Mouse (Mus musculus): ENCODE data around the gene Olfr1080. TPM values are rescaled to one million over a fixed set of nuclear protein-coding genes. Genes with fewer than 3 reads are reported as not detected.
"Not testable (repeated sequence)": the region's sequence is repeated elsewhere in the genome, so short reads cannot be mapped to it uniquely, and the experiment has no call there.

The Olfr1080 gene
- polyA plus RNA-seq (2014; fragmentation: Nextera tagmentation; extraction: Ambion mirVana), result not detected in 2 replicates

DNA sequence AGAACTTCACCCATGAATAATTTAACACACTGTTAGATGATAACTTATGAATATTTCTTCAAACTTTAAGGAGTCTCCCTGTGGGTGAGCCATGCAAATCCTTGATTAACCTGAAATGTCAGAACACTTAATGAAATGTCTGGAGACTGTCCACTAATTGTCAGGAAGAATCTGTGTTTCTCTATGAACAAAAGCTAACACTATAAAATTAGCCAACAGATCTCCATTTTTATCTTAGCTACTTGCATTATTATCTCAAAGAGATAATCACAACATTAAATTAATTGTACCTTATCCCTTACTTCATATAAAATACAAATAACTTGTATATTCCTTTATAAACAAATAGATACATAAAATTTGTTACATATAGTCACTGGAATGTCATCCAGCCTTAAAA is at the start of gene Olfr1080:
Olfr1080 (minus strand) TSS at position 101 of the 400 bp plus-strand sequence.
- not testable (repeated sequence) for H3K4me3 ChIP-seq (ENCODE audit: low read depth, low read length); H3K9ac ChIP-seq (ENCODE audit: low read length); H3K36me3 ChIP-seq (ENCODE audit: control insufficient read depth, insufficient read depth, low read length); H3K27me3 ChIP-seq (ENCODE audit: control insufficient read depth, insufficient read depth, low read length); ATAC-seq (ENCODE audit: insufficient read depth, low FRiP score, low TSS enrichment); H3K4me2 ChIP-seq (ENCODE audit: low read depth); H3K4me1 ChIP-seq (ENCODE audit: control insufficient read depth, insufficient read depth, low read length); DNase-seq (ENCODE audit: low spot score); H3K9me3 ChIP-seq (ENCODE audit: control insufficient read depth, low read length); H3K27ac ChIP-seq (ENCODE audit: low read depth, low read length)

DNA sequence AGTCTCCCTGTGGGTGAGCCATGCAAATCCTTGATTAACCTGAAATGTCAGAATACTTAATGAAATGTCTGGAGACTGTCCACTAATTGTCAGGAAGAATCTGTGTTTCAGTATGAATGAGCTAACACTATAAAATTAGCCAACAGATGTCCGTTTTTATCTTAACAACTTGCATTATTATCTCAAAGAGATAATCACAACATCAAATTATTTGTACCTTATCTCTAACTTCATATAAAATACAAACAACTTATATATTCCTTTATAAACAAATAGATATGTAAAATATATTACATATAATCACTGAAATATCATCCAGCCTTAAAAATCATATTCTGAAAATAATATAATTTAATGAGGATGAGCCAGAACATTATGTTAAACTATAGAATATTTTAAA is 40.8 kb upstream of the Olfr1080 start, which contains the start of gene Olfr1082:
Olfr1082 (minus strand) TSS at position 101 of the 400 bp plus-strand sequence.
- H3K4me3 ChIP-seq (ENCODE audit: low read depth, low read length); H3K4me2 ChIP-seq (ENCODE audit: low read depth); ATAC-seq (ENCODE audit: insufficient read depth, low FRiP score, low TSS enrichment); H3K27me3 ChIP-seq (ENCODE audit: control insufficient read depth, insufficient read depth, low read length); H3K27ac ChIP-seq (ENCODE audit: low read depth, low read length); H3K9me3 ChIP-seq (ENCODE audit: control insufficient read depth, low read length); H3K36me3 ChIP-seq (ENCODE audit: control insufficient read depth, insufficient read depth, low read length); DNase-seq (ENCODE audit: low spot score); H3K4me1 ChIP-seq (ENCODE audit: control insufficient read depth, insufficient read depth, low read length); H3K9ac ChIP-seq (ENCODE audit: low read length): not testable (repeated sequence)
- WGBS, result 83% methylated on average over 1 of the region's 1 CpGs

GRCm38 (mm10) chr2:86542380-86542779 is 15.7 kb downstream of the Olfr1080 start, which contains the start of gene Olfr1079:
Gene Olfr1079 (minus strand): TSS chr2:86542480.
- Histone ChIP-seq H3K4me3 (ENCODE audit: low read depth, low read length) (no peak within 1 kb of the TSS), H3K27ac (ENCODE audit: low read depth, low read length) (no peak within 1 kb of the TSS), H3K4me1 (ENCODE audit: control insufficient read depth, insufficient read depth, low read length) (no peaks in the 10 kb centered on the region), H3K27me3 (ENCODE audit: control insufficient read depth, insufficient read depth, low read length) (no peaks in the 10 kb centered on the region), H3K9me3 (ENCODE audit: control insufficient read depth, low read length) (no peaks in the 10 kb centered on the region), H3K9ac (ENCODE audit: low read length) (no peak within 1 kb of the TSS), H3K36me3 (ENCODE audit: control insufficient read depth, insufficient read depth, low read length) (no peaks in the 10 kb centered on the region), H3K4me2 (ENCODE audit: low read depth) (no peak within 1 kb of the TSS)
- WGBS, result 83% methylated on average over 1 of the region's 1 CpGs
- DNase-seq (ENCODE audit: low spot score) (no peak), ATAC-seq (ENCODE audit: insufficient read depth, low FRiP score, low TSS enrichment) (no peak; the same call in 1 of the 2 replicates)

- no peak overlapping the region for H3K4me2 ChIP-seq (ENCODE audit: low read depth)
- H3K9ac ChIP-seq (ENCODE audit: low read length), result no peak overlapping the region
- no peaks in the 10 kb centered on the region for H3K36me3 ChIP-seq (ENCODE audit: control insufficient read depth, insufficient read depth, low read length)
- no peaks in the 10 kb centered on the region for H3K9me3 ChIP-seq (ENCODE audit: control insufficient read depth, low read length)
- DNase-seq (ENCODE audit: low spot score) (no peak), ATAC-seq (ENCODE audit: insufficient read depth, low FRiP score, low TSS enrichment) (no peak)
- no peak overlapping the region for H3K27ac ChIP-seq (ENCODE audit: low read depth, low read length)
- no peaks in the 10 kb centered on the region for H3K4me1 ChIP-seq (ENCODE audit: control insufficient read depth, insufficient read depth, low read length)
- no peaks in the 10 kb centered on the region for H3K27me3 ChIP-seq (ENCODE audit: control insufficient read depth, insufficient read depth, low read length)
- no peak overlapping the region for H3K4me3 ChIP-seq (ENCODE audit: low read depth, low read length)
- 73% methylated on average over 1 of the region's 1 CpGs for WGBS
Measured at GRCm38 (mm10) chr2:86530991-86531390, 27.0 kb downstream of the Olfr1080 start.

DNA sequence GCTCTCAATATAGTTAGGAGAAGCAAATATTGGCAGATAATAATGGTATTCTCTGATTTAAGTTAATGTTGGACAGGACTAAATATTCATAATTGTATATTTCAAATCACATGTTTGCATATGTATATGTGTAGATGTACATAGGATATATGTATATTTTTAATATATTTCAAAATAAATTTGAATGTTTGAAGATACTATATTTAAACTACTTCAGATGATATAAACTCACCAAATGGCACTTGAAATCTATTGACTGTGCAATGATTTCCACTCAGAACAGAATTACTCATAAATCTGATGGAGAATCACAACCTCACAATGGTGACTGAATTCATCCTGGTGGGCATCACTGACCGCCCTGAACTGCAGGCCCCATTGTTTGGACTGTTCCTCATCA is 49.9 kb downstream of the Olfr1080 start, which contains the start of gene Olfr1076:
Olfr1076 (plus strand) TSS at position 301 of the 400 bp plus-strand sequence.
- WGBS, result 93% methylated on average over 1 of the region's 1 CpGs
- Histone ChIP-seq H3K27ac (ENCODE audit: low read depth, low read length) (no peak within 1 kb of the TSS), H3K9ac (ENCODE audit: low read length) (no peak within 1 kb of the TSS), H3K27me3 (ENCODE audit: control insufficient read depth, insufficient read depth, low read length) (no peaks in the 10 kb centered on the region), H3K9me3 (ENCODE audit: control insufficient read depth, low read length) (no peaks in the 10 kb centered on the region), H3K36me3 (ENCODE audit: control insufficient read depth, insufficient read depth, low read length) (no peaks in the 10 kb centered on the region), H3K4me3 (ENCODE audit: low read depth, low read length) (no peak within 1 kb of the TSS), H3K4me1 (ENCODE audit: control insufficient read depth, insufficient read depth, low read length) (no peaks in the 10 kb centered on the region), H3K4me2 (ENCODE audit: low read depth) (no peak within 1 kb of the TSS)
- DNase-seq (ENCODE audit: low spot score) (no peak), ATAC-seq (ENCODE audit: insufficient read depth, low FRiP score, low TSS enrichment) (no peak)

Other genes starting within 250 kb of the Olfr1080 start
- gene Olfr1053, start 243.0 kb downstream of the Olfr1080 start, polyA plus RNA-seq (2014; fragmentation: Nextera tagmentation; extraction: Ambion mirVana), result not detected in 2 replicates
- gene Olfr1054, start 222.8 kb downstream of the Olfr1080 start, polyA plus RNA-seq (2014; fragmentation: Nextera tagmentation; extraction: Ambion mirVana), result not detected in 2 replicates
- not detected in 2 replicates for gene Olfr1055, start 208.0 kb downstream of the Olfr1080 start, polyA plus RNA-seq (2014; fragmentation: Nextera tagmentation; extraction: Ambion mirVana)
- gene Olfr1056, start 195.8 kb downstream of the Olfr1080 start, polyA plus RNA-seq (2014; fragmentation: Nextera tagmentation; extraction: Ambion mirVana), result not detected in 2 replicates
- not detected in 2 replicates for gene Olfr1057, start 179.8 kb downstream of the Olfr1080 start, polyA plus RNA-seq (2014; fragmentation: Nextera tagmentation; extraction: Ambion mirVana)
- not detected in 2 replicates for gene Olfr1058, start 169.7 kb downstream of the Olfr1080 start, polyA plus RNA-seq (2014; fragmentation: Nextera tagmentation; extraction: Ambion mirVana)
- not detected in 2 replicates for gene Olfr1061, start 144.2 kb downstream of the Olfr1080 start, polyA plus RNA-seq (2014; fragmentation: Nextera tagmentation; extraction: Ambion mirVana)
- not detected in 2 replicates for gene Olfr1062, start 131.5 kb downstream of the Olfr1080 start, polyA plus RNA-seq (2014; fragmentation: Nextera tagmentation; extraction: Ambion mirVana)
- gene Olfr1065, start 107.6 kb downstream of the Olfr1080 start, polyA plus RNA-seq (2014; fragmentation: Nextera tagmentation; extraction: Ambion mirVana), result not detected in 2 replicates
- not detected in 2 replicates for gene Olfr1066, start 102.0 kb downstream of the Olfr1080 start, polyA plus RNA-seq (2014; fragmentation: Nextera tagmentation; extraction: Ambion mirVana)
- gene Olfr228, start 70.8 kb downstream of the Olfr1080 start, polyA plus RNA-seq (2014; fragmentation: Nextera tagmentation; extraction: Ambion mirVana), result not detected in 2 replicates
- not detected in 2 replicates for gene Olfr1076, start 49.8 kb downstream of the Olfr1080 start, polyA plus RNA-seq (2014; fragmentation: Nextera tagmentation; extraction: Ambion mirVana)
- gene Olfr1079, start 15.8 kb downstream of the Olfr1080 start, polyA plus RNA-seq (2014; fragmentation: Nextera tagmentation; extraction: Ambion mirVana), result not detected in 2 replicates
- gene Olfr1082, start 40.7 kb upstream of the Olfr1080 start, polyA plus RNA-seq (2014; fragmentation: Nextera tagmentation; extraction: Ambion mirVana), result not detected in 2 replicates
- not detected in 2 replicates for gene Olfr1084, start 81.5 kb upstream of the Olfr1080 start, polyA plus RNA-seq (2014; fragmentation: Nextera tagmentation; extraction: Ambion mirVana)
- gene Olfr1085, start 103.8 kb upstream of the Olfr1080 start, polyA plus RNA-seq (2014; fragmentation: Nextera tagmentation; extraction: Ambion mirVana), result not detected in 2 replicates
- not detected in 2 replicates for gene Olfr1086, start 121.9 kb upstream of the Olfr1080 start, polyA plus RNA-seq (2014; fragmentation: Nextera tagmentation; extraction: Ambion mirVana)
- not detected in 2 replicates for gene Olfr1087, start 140.2 kb upstream of the Olfr1080 start, polyA plus RNA-seq (2014; fragmentation: Nextera tagmentation; extraction: Ambion mirVana)
- not detected in 2 replicates for gene Olfr1089, start 175.5 kb upstream of the Olfr1080 start, polyA plus RNA-seq (2014; fragmentation: Nextera tagmentation; extraction: Ambion mirVana)
- gene Olfr1090, start 200.8 kb upstream of the Olfr1080 start, polyA plus RNA-seq (2014; fragmentation: Nextera tagmentation; extraction: Ambion mirVana), result not detected in 2 replicates
- gene Olfr1093, start 224.2 kb upstream of the Olfr1080 start, polyA plus RNA-seq (2014; fragmentation: Nextera tagmentation; extraction: Ambion mirVana), result not detected in 2 replicates